Mouse (Mus musculus): Measurements from ENCODE around the gene Gpx2. TPM values are rescaled to one million over a fixed set of nuclear protein-coding genes. Genes with fewer than 3 reads are reported as not detected.
"Not testable (repeated sequence)": the region's sequence is repeated elsewhere in the genome, so short reads cannot be mapped to it uniquely, and the experiment has no call there.

The Gpx2 gene
- polyA plus RNA-seq, 2 experiments: 0.13 TPM; not detected in 1

- no peak for DNase-seq (ENCODE audit: low spot score)
- Histone ChIP-seq H3K9me3 (ENCODE audit: control insufficient read depth, low read length) (no peaks in the 10 kb centered on the region), H3K4me2 (replicated peaks; ENCODE audit: low read depth, low read length, severe bottlenecking) (no peak overlapping the region), H3K36me3 (ENCODE audit: control insufficient read depth, insufficient read depth, low read length) (no peaks in the 10 kb centered on the region), H3K27ac (replicated peaks; ENCODE audit: low read depth, low read length) (no peak overlapping the region), H3K9ac (ENCODE audit: low read depth, low read length, severe bottlenecking) (no peak overlapping the region), H3K4me3 (replicated peaks; ENCODE audit: low read length) (no peak overlapping the region), H3K27me3 (ENCODE audit: control insufficient read depth, insufficient read depth, low read length) (no peaks in the 10 kb centered on the region), H3K4me1 (ENCODE audit: control insufficient read depth, insufficient read depth, low read length) (no peaks in the 10 kb centered on the region)
- TF ChIP-seq POLR2A (IDR thresholded peaks at IDR 0.05; ENCODE audit: borderline replicate concordance, extremely low read depth, insufficient read depth, insufficient read length): no peak
- WGBS: 90% methylated on average over 10 of the region's 10 CpGs
- ATAC-seq (ENCODE audit: low FRiP score, low read depth): no peak
Measured at GRCm38 (mm10) chr12:76805056-76805811, 9.9 kb upstream of the Gpx2 start.

GRCm38 (mm10) chr12:76803700-76804252, 8.4 kb upstream of the Gpx2 start:
- no peaks in the 10 kb centered on the region for H3K4me1 ChIP-seq (ENCODE audit: control insufficient read depth, insufficient read depth, low read length)
- no peak overlapping the region for H3K9ac ChIP-seq (ENCODE audit: low read depth, low read length, severe bottlenecking)
- no peak overlapping the region for H3K4me3 ChIP-seq (replicated peaks; ENCODE audit: low read length)
- no peak overlapping the region for H3K27ac ChIP-seq (replicated peaks; ENCODE audit: low read depth, low read length)
- no peak for TF ChIP-seq POLR2A (IDR thresholded peaks at IDR 0.05; ENCODE audit: borderline replicate concordance, extremely low read depth, insufficient read depth, insufficient read length)
- no peak overlapping the region for H3K4me2 ChIP-seq (replicated peaks; ENCODE audit: low read depth, low read length, severe bottlenecking)
- no peak for DNase-seq (ENCODE audit: low spot score)
- no peaks in the 10 kb centered on the region for H3K36me3 ChIP-seq (ENCODE audit: control insufficient read depth, insufficient read depth, low read length)
- H3K27me3 ChIP-seq (ENCODE audit: control insufficient read depth, insufficient read depth, low read length): no peaks in the 10 kb centered on the region
- ATAC-seq (ENCODE audit: low FRiP score, low read depth): peak; percentile 26; the same call in 1 of the 2 replicates
- 48% methylated on average over 7 of the region's 7 CpGs for WGBS
- H3K9me3 ChIP-seq (ENCODE audit: control insufficient read depth, low read length): no peaks in the 10 kb centered on the region

- H3K9ac ChIP-seq (ENCODE audit: low read depth, low read length, severe bottlenecking): no peak overlapping the region
- no peak overlapping the region for H3K4me2 ChIP-seq (replicated peaks; ENCODE audit: low read depth, low read length, severe bottlenecking)
- DNase-seq (ENCODE audit: low spot score): no peak
- WGBS: 92% methylated on average over 10 of the region's 10 CpGs
- no peaks in the 10 kb centered on the region for H3K9me3 ChIP-seq (ENCODE audit: control insufficient read depth, low read length)
- no peaks in the 10 kb centered on the region for H3K36me3 ChIP-seq (ENCODE audit: control insufficient read depth, insufficient read depth, low read length)
- TF ChIP-seq POLR2A (IDR thresholded peaks at IDR 0.05; ENCODE audit: borderline replicate concordance, extremely low read depth, insufficient read depth, insufficient read length): no peak
- H3K4me1 ChIP-seq (ENCODE audit: control insufficient read depth, insufficient read depth, low read length): no peaks in the 10 kb centered on the region
- no peaks in the 10 kb centered on the region for H3K27me3 ChIP-seq (ENCODE audit: control insufficient read depth, insufficient read depth, low read length)
- no peak overlapping the region for H3K4me3 ChIP-seq (replicated peaks; ENCODE audit: low read length)
- H3K27ac ChIP-seq (replicated peaks; ENCODE audit: low read depth, low read length): no peak overlapping the region
- ATAC-seq (ENCODE audit: low FRiP score, low read depth): no peak
Measured at GRCm38 (mm10) chr12:76803028-76803427, 7.7 kb upstream of the Gpx2 start.

- no peak overlapping the region for H3K27ac ChIP-seq (replicated peaks; ENCODE audit: low read depth, low read length)
- H3K4me1 ChIP-seq (ENCODE audit: control insufficient read depth, insufficient read depth, low read length): no peaks in the 10 kb centered on the region
- H3K4me3 ChIP-seq (replicated peaks; ENCODE audit: low read length): no peak overlapping the region
- no peaks in the 10 kb centered on the region for H3K27me3 ChIP-seq (ENCODE audit: control insufficient read depth, insufficient read depth, low read length)
- TF ChIP-seq POLR2A (IDR thresholded peaks at IDR 0.05; ENCODE audit: borderline replicate concordance, extremely low read depth, insufficient read depth, insufficient read length): no peak
- DNase-seq (ENCODE audit: low spot score) (no peak), ATAC-seq (ENCODE audit: low FRiP score, low read depth) (no peak)
- WGBS: 83% methylated on average over 5 of the region's 5 CpGs
- no peak overlapping the region for H3K9ac ChIP-seq (ENCODE audit: low read depth, low read length, severe bottlenecking)
- no peak overlapping the region for H3K4me2 ChIP-seq (replicated peaks; ENCODE audit: low read depth, low read length, severe bottlenecking)
- H3K9me3 ChIP-seq (ENCODE audit: control insufficient read depth, low read length): no peaks in the 10 kb centered on the region
- no peaks in the 10 kb centered on the region for H3K36me3 ChIP-seq (ENCODE audit: control insufficient read depth, insufficient read depth, low read length)
Measured at GRCm38 (mm10) chr12:76798008-76798720, 2.8 kb upstream of the Gpx2 start.

- ATAC-seq (ENCODE audit: low FRiP score, low read depth) (no peak), DNase-seq (ENCODE audit: low spot score) (no peak)
- no peaks in the 10 kb centered on the region for H3K27me3 ChIP-seq (ENCODE audit: control insufficient read depth, insufficient read depth, low read length)
- H3K4me3 ChIP-seq (replicated peaks; ENCODE audit: low read length): no peak overlapping the region
- H3K4me1 ChIP-seq (ENCODE audit: control insufficient read depth, insufficient read depth, low read length): no peaks in the 10 kb centered on the region
- no peak overlapping the region for H3K9ac ChIP-seq (ENCODE audit: low read depth, low read length, severe bottlenecking)
- no peak overlapping the region for H3K4me2 ChIP-seq (replicated peaks; ENCODE audit: low read depth, low read length, severe bottlenecking)
- WGBS: 82% methylated on average over 7 of the region's 7 CpGs
- H3K9me3 ChIP-seq (ENCODE audit: control insufficient read depth, low read length): no peaks in the 10 kb centered on the region
- H3K27ac ChIP-seq (replicated peaks; ENCODE audit: low read depth, low read length): no peak overlapping the region
- no peak for TF ChIP-seq POLR2A (IDR thresholded peaks at IDR 0.05; ENCODE audit: borderline replicate concordance, extremely low read depth, insufficient read depth, insufficient read length)
- no peaks in the 10 kb centered on the region for H3K36me3 ChIP-seq (ENCODE audit: control insufficient read depth, insufficient read depth, low read length)
Measured at GRCm38 (mm10) chr12:76796938-76797539, 1.7 kb upstream of the Gpx2 start.

- not testable (repeated sequence) for H3K4me3 ChIP-seq (replicated peaks; ENCODE audit: low read length); ATAC-seq (ENCODE audit: low FRiP score, low read depth); H3K4me1 ChIP-seq (ENCODE audit: control insufficient read depth, insufficient read depth, low read length); H3K27ac ChIP-seq (replicated peaks; ENCODE audit: low read depth, low read length); H3K27me3 ChIP-seq (ENCODE audit: control insufficient read depth, insufficient read depth, low read length); H3K36me3 ChIP-seq (ENCODE audit: control insufficient read depth, insufficient read depth, low read length); H3K4me2 ChIP-seq (replicated peaks; ENCODE audit: low read depth, low read length, severe bottlenecking); DNase-seq (ENCODE audit: low spot score); H3K9me3 ChIP-seq (ENCODE audit: control insufficient read depth, low read length); H3K9ac ChIP-seq (ENCODE audit: low read depth, low read length, severe bottlenecking)
- 48% methylated on average over 12 of the region's 14 CpGs for WGBS
Measured at GRCm38 (mm10) chr12:76792540-76792939, 2.8 kb downstream of the Gpx2 start.

Measured in limb, embryonic 14.5 days (tissue).